Comparison of ENCODE assay signal across 7 mouse cellular contexts in the genomic region with DNA sequence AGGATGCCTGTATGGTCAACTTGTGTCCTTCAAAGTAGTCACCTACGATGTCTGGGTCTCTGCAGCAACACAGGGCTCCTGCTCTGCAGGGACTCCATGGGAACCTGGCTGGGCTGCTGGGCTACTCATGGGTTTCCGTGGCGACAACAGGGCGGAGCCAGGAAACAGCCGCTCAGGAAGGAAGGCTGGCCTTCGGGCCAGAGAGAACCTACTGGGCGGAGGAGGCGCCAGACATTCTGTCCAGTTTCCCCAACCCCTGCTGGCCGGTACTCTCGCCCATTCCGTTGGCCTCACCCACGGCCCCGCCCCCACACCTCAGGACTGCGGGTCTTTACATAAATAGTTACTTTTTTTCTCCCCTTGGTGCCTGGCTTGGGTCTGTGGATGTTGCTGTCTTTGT. TPM values are rescaled to one million over a fixed set of nuclear protein-coding genes. Genes with fewer than 3 reads are reported as not detected.
DNase-seq lines count a peak whose midpoint lies in the region; ATAC-seq lines count a peak whose summit lies in the region.

No protein-coding gene starts in this region.

- peak overlapping the region; percentile 19; the same call in 1 of the 2 replicates for H3K27ac ChIP-seq in hindbrain, embryonic 15.5 days (replicated peaks)
- H3K27ac ChIP-seq in midbrain, embryonic 14.5 days (replicated peaks; ENCODE audit: low read depth, low read length), result no peak overlapping the region

- peak; percentile 41 for DNase-seq in adipocyte (ENCODE audit: low spot score)
- DNase-seq in cerebellum, adult 9-11 months, result peak; percentile 60
- peak; percentile 52 for DNase-seq in gastrocnemius, postnatal 10 days
- DNase-seq in liver, result peak; percentile 58
- peak; percentile 63 for DNase-seq in midbrain, embryonic 14.5 days
- no peak for DNase-seq in spleen, postnatal 14 days (ENCODE audit: low spot score in 2 of 2)

- H3K27me3 ChIP-seq in hindbrain, embryonic 15.5 days, result peaks cover 30% of the 10 kb centered on the region
- peaks cover 32% of the 10 kb centered on the region for H3K27me3 ChIP-seq in midbrain, embryonic 14.5 days (ENCODE audit: control insufficient read depth, insufficient read depth, low read length)

- no peaks in the 10 kb centered on the region for H3K9me3 ChIP-seq in hindbrain, embryonic 15.5 days
- H3K9me3 ChIP-seq in midbrain, embryonic 14.5 days (ENCODE audit: control insufficient read depth, low read length), result no peaks in the 10 kb centered on the region

- H3K4me2 ChIP-seq in hindbrain, embryonic 15.5 days, result peak overlapping the region; percentile 41
- H3K4me2 ChIP-seq in midbrain, embryonic 14.5 days (ENCODE audit: low read length), result peak overlapping the region; percentile 29

- no peak overlapping the region for H3K9ac ChIP-seq in hindbrain, embryonic 15.5 days
- no peak overlapping the region; the same call in 1 of the 2 replicates for H3K9ac ChIP-seq in midbrain, embryonic 14.5 days (replicated peaks; ENCODE audit: low read length)

- 0 out of 2 replicates have a peak overlapping the region, but pooled peaks have one; percentile 15 for H3K4me3 ChIP-seq in hindbrain, embryonic 15.5 days
- H3K4me3 ChIP-seq in midbrain, embryonic 14.5 days (replicated peaks; ENCODE audit: low read depth, low read length), result 0 out of 2 replicates have a peak overlapping the region, but pooled peaks have one; percentile 5

- WGBS in hindbrain, embryonic 15.5 days, result under 1% methylated on average over 14 of the region's 14 CpGs
- WGBS in midbrain, embryonic 14.5 days, result 3% methylated on average over 14 of the region's 14 CpGs

- peak; percentile 32; the same call in 1 of the 2 replicates for ATAC-seq in hindbrain, embryonic 15.5 days (ENCODE audit: low FRiP score, low read depth)
- ATAC-seq in midbrain, embryonic 14.5 days (ENCODE audit: low FRiP score, low TSS enrichment), result no peak

- no peaks in the 10 kb centered on the region for H3K36me3 ChIP-seq in hindbrain, embryonic 15.5 days
- no peaks in the 10 kb centered on the region for H3K36me3 ChIP-seq in midbrain, embryonic 14.5 days (ENCODE audit: control insufficient read depth, insufficient read depth, low read length)

- H3K4me1 ChIP-seq in hindbrain, embryonic 15.5 days (replicated peaks), result peaks cover 31% of the 10 kb centered on the region
- 0 out of 2 replicates have a peak, but pooled peaks cover 9% of the 10 kb centered on the region for H3K4me1 ChIP-seq in midbrain, embryonic 14.5 days (ENCODE audit: control insufficient read depth, insufficient read depth, low read length)

RNA-seq across cellular contexts. Expression of gene Sox18, which starts 4.0 kb away (rescaled TPM):
- total RNA-seq in gastrocnemius, postnatal 10 days (2021), result 10 to 100 TPM; 25.4 to 36.2 TPM
- 17.4 and 20.0 TPM in 2 replicates for polyA plus RNA-seq in hindbrain, embryonic 15.5 days (2015; fragmentation: Nextera tagmentation; extraction: Ambion mirVana)
- 10.6 and 16.3 TPM in 2 replicates for polyA plus RNA-seq in midbrain, embryonic 14.5 days (2014; fragmentation: Nextera tagmentation; extraction: Ambion mirVana)

RNA-seq across cellular contexts. Expression of gene Tcea2, which starts 4.7 kb away (rescaled TPM):
- total RNA-seq in gastrocnemius, postnatal 10 days (2021), result 1 to 10 TPM; 5.6 to 6.3 TPM
- 38.5 and 46.8 TPM in 2 replicates for polyA plus RNA-seq in hindbrain, embryonic 15.5 days (2015; fragmentation: Nextera tagmentation; extraction: Ambion mirVana)
- polyA plus RNA-seq in midbrain, embryonic 14.5 days (2014; fragmentation: Nextera tagmentation; extraction: Ambion mirVana), result 37.4 and 44.9 TPM in 2 replicates

RNA-seq across cellular contexts. Expression of gene Rgs19, which starts 18.3 kb away (rescaled TPM):
- total RNA-seq in gastrocnemius, postnatal 10 days (2021), result 1 to 10 TPM; 7.5 to 9.6 TPM
- polyA plus RNA-seq in hindbrain, embryonic 15.5 days (2015; fragmentation: Nextera tagmentation; extraction: Ambion mirVana), result 56.8 and 64.9 TPM in 2 replicates
- 57.0 and 72.9 TPM in 2 replicates for polyA plus RNA-seq in midbrain, embryonic 14.5 days (2014; fragmentation: Nextera tagmentation; extraction: Ambion mirVana)

RNA-seq across cellular contexts. Expression of gene Gm29797, which starts 18.6 kb away (rescaled TPM):
- total RNA-seq in gastrocnemius, postnatal 10 days (2021), result not detected
- not detected in 2 replicates for polyA plus RNA-seq in hindbrain, embryonic 15.5 days (2015; fragmentation: Nextera tagmentation; extraction: Ambion mirVana)
- polyA plus RNA-seq in midbrain, embryonic 14.5 days (2014; fragmentation: Nextera tagmentation; extraction: Ambion mirVana), result not detected in 2 replicates

RNA-seq across cellular contexts. Expression of gene Lkaaear1, which starts 22.8 kb away (rescaled TPM):
- total RNA-seq in gastrocnemius, postnatal 10 days (2021), result not detected
- polyA plus RNA-seq in hindbrain, embryonic 15.5 days (2015; fragmentation: Nextera tagmentation; extraction: Ambion mirVana), result not detected in 2 replicates
- not detected in 2 replicates for polyA plus RNA-seq in midbrain, embryonic 14.5 days (2014; fragmentation: Nextera tagmentation; extraction: Ambion mirVana)

Comparison
In these comparisons a context has a peak if more than half of its experiments do, and no peak if none do; other contexts are left out.
1. DNase-seq: peak in adipocyte (single experiment), cerebellum, adult 9-11 months (single experiment), gastrocnemius, postnatal 10 days (single experiment), liver (single experiment) and midbrain, embryonic 14.5 days (single experiment); none in spleen, postnatal 14 days (0 of 2).